Mouse (Mus musculus) ES-E14 (cell line): Measurements from ENCODE around the gene Abcc2.

ENCODE experiments used
- MAFK ChIP-seq: IDR thresholded peaks from 2 replicates; pipeline ENCODE4 v1.6.1; 2014; ENCODE audit warnings: mild to moderate bottlenecking, low read depth, low read length, inconsistent platforms; ENCODE audit not compliant: insufficient read depth
- ZC3H11A ChIP-seq: IDR thresholded peaks from 2 replicates; pipeline ENCODE4 v1.6.1; 2012; ENCODE audit warnings: low read depth, mild to moderate bottlenecking, inconsistent platforms, low read length, borderline replicate concordance
- ZNF384 ChIP-seq: IDR thresholded peaks from 2 replicates; pipeline ENCODE4 v1.6.1; 2012; ENCODE audit warnings: low read depth, low read length, inconsistent platforms

DNA sequence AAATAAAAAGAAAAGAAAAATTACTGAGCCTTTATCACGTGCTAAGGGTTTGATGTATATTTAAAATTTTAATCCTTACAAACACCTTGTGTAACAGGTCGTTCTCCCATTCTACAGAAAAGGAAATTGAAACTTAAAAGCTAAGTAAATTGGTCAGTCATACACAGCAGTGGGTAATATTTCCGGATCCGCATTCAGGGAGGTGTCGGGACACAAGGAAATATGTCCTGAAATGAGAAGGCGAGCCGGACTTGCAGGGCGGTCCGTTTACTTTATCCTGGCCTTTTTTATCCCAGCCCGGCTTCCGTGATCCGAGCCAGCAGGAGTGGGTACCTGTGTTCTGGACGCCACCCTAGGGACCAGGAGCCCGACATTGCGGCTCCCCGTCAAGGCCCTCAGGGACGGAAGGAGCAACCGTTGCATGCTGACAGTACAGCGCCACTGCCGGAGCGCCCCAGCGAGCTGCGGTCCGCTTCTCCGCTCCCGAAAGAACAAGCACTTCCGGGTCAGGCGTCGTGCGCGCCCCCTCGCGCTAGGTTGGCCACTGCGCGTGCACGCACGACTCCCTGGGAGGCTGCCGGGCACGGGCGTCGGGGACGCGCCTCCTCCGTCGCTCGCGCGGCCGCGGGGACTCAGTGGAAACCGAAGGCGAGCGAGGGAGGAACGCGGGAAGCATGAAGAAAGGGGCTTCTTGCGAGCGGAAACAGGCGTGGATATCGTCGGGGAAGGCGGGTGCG lies 29.3 kb upstream of the Abcc2 start, which contains the start of the genes Cutc and Cox15:
- TF ChIP-seq MAFK (no peak), ZC3H11A (no peak), ZNF384 (no peak)
